Mouse (Mus musculus) kidney, adult 8-10 months (tissue): Measurements from ENCODE around the gene Gna12.

Experiments
- DNase-seq, 2 experiments: peaks; one replicate each; pipeline ENCODE4 v3.0.0; 2022

The Gna12 gene

GRCm38 (mm10) chr5:140827413-140827812 lies 2.8 kb downstream of the Gna12 start:
- no peak for DNase-seq

- DNase-seq = peak in 1 of 2 experiments; percentile 35
These were observed 3.4 kb downstream of the Gna12 start for GRCm38 (mm10) chr5:140826796-140827195.

GRCm38 (mm10) chr5:140826118-140826517 lies 4.1 kb downstream of the Gna12 start:
- DNase-seq = no peak

GRCm38 (mm10) chr5:140824126-140824525 lies 6.1 kb downstream of the Gna12 start:
- DNase-seq = peak in 1 of 2 experiments; percentile 2

- peak in 1 of 2 experiments; percentile 22 for DNase-seq
These were observed 6.8 kb downstream of the Gna12 start for GRCm38 (mm10) chr5:140823386-140823785.

DNA sequence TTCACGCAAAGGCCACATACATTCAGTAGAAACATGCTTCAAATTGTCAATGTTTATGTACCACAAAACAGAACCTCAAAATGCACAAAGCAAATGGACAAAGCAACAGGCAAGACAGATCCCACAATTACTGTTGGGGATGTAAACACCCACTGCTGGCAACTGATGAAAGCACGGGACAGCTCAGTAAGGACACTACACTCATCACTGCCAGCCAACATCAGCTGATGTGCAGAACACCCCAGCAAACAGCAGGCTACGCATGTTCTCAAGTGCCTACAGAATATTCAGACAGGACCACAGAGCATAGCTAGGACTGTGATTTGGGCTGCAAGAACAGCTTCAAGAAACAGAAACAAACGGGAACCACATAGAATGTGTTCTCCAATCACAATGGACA lies 8.3 kb downstream of the Gna12 start:
- DNase-seq = peak in 1 of 2 experiments; percentile 1

DNA sequence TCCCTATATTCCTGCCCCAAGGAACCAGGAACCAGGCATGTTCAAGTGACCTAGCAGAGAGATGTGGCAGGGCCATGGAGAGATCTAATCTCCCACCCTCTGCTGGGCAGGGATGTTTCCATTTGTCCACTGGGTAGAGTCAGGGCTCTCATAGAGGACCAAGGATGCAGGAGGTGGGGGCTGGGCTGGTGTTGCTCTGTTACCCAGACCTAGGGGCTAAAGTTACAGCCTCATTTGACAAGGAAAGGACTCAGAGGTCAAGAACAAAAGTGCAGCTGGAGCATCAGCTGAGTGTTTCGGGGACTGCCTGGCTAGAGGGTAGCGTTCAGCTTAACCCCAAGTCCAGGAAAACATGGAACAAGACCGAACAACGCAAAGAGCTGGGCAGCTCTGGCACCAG lies 9.7 kb downstream of the Gna12 start:
- no peak for DNase-seq

- no peak for DNase-seq
These were observed 10.6 kb downstream of the Gna12 start for GRCm38 (mm10) chr5:140819594-140819993.

- DNase-seq = no peak
These were observed 11.7 kb downstream of the Gna12 start for GRCm38 (mm10) chr5:140818482-140819076.

DNA sequence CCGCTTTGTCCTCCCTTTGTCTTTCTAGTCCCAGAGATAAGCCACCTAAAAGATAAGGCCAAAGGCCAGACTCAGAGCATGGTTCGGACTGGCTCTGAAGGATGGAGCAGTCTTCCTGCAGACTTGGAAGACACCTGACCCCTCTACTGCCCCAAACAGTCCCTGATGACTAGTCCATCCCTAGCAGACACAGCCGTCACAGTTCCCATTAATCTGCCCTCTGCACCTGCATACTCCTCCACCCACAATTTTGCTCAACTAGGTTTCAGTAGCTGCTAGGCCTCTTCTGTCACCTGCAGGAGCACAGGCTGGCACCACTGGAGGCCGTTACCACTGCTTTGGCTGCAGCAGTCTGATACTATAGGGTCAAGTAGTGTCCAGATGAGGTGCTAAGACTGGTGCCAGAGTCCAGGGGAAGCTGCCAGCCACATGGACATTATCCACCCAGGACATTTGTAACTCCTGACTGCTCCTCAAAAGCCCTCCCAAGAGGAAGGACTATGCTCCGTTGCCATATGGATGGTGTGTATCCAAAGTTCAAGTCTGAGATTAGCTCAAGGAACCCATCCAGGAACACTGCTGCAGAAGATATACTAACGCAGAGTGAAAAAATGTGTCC lies 13.2 kb downstream of the Gna12 start:
- peak in 1 of 2 experiments; percentile 50 for DNase-seq

DNA sequence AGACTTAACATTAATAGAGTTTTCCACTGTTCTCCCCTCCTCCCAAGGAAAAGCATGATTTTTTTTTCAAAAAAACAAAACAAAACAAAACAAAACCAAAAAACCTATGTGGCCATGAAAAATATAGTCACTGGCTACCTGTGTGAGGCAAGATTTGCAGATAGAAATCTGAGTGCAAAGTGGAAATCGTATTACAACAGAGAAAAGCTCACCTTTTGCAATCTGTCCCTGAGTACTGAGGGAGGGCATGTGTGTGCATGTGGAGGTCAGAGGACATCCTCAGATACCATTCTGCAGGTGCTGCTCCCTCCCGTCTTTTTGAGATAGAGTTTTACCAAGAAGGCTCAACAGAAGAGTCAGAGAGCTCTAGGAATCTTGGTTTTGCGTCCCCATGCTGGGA lies 14.2 kb downstream of the Gna12 start:
- no peak for DNase-seq

DNA sequence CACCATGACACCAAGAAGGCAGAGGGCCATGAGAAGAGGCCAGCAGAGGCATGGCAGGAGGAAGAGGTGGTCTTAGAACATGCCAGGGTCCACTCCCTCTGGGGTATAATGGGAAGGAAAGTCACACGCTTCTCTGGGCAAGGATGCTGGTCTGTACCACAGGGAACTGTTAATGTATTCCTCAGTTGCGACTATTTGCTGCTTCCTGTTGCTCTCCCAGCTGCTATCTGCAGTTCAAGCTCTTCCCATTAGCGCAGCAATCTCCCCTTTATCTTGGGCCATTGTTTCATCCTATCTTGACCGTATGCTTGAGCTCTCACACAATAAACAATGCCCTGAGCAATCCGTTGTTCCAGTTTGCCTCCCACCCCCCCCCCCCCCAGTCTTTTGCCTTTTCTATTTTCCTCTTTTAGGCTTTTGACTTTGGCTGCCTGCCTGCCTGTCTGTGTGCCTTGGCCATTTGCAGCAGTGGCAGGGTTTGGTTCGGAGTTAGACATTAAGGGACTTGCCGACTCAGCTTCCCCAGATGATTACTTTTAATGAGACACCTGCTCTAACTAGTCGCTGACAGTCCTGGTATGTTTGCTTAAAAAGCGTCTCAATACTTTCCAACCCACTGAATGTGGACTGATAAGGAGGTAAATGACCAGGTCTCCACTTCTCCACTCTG lies 15.0 kb downstream of the Gna12 start:
- DNase-seq = peak; percentile 87 to 88

DNA sequence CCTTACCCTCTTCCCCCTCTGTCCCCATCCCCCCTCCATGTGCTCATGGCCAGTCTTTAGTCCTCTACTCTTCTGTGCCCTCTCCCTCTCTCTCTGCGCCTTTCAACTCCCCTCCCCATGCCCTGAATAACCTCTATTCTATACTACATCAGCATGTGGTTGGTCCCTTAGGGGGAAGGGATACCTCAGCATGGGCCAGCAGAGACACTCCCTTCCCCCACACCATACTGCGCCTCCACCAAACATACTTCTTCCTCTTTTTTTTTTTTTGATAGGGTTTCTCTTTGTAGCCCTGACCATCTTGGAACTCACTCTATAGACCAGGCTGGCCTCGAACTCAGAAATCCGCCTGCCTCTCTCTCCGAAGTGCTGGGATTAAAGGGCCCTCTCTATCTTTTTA lies 15.8 kb downstream of the Gna12 start:
- no peak for DNase-seq

DNA sequence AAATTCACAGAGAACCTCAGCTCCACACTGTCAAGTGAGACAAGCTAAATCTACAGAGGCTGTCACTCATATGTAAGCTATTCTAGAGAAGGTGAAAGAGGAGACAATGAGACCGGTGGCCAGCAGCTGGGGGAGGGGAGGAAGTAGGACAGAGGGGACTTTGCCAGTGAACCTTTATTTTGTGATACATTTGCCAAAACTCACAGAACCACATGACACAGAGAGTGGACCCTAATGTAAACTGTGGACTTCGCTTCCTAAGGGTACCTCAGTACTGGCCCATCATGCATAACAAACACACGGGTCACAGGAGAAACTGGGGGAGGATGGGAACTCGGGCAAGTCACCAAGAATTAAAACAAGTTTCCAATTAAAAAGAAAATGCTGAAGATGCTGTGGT lies 17.5 kb downstream of the Gna12 start:
- DNase-seq = peak; percentile 82 to 92

GRCm38 (mm10) chr5:140812063-140812462 lies 18.2 kb downstream of the Gna12 start:
- no peak for DNase-seq

DNA sequence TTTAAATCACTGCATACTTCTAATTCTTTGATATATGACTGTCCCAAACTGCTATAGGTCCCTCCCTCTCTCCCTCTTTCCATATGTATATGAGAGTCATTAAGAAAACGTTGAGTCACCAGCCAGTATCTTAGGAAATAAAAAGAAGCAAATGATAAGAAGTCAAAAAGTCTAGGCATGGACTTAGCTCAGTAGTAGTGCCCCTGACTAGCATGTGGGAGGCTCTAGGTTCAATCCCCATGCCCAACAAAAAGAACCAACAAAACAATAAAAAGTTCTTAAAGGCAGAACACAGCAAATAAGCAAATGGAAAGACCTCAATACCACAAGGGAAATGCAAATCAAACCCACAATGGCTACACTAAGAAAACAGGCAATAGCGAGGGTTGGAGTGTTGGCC lies 18.8 kb downstream of the Gna12 start:
- no peak for DNase-seq

- DNase-seq = no peak
These were observed 23.3 kb downstream of the Gna12 start for GRCm38 (mm10) chr5:140806939-140807338.

GRCm38 (mm10) chr5:140806252-140806651 lies 24.0 kb downstream of the Gna12 start:
- DNase-seq = no peak

DNA sequence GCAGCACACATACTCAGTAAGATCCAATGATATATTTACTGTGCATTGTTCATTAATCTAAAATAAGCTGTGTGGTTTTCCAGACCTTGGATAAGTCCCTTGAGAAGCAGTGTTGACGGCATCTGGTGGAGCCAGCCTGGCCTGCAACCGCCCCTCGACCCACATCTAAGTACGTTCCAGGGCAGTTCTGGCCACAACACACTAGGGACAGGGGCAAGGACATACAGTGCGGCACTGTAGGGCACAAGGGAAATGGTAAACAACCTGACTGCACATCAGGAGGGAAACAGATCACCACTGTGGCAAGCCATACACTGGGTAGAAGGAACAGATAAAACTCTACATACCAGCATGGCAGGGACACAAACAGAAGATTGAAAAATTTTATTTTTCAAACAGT lies 28.4 kb downstream of the Gna12 start:
- DNase-seq = no peak

- DNase-seq = no peak
These were observed 29.8 kb downstream of the Gna12 start for GRCm38 (mm10) chr5:140800288-140800923.

- DNase-seq = no peak
These were observed 31.0 kb downstream of the Gna12 start for GRCm38 (mm10) chr5:140799190-140799589.

DNA sequence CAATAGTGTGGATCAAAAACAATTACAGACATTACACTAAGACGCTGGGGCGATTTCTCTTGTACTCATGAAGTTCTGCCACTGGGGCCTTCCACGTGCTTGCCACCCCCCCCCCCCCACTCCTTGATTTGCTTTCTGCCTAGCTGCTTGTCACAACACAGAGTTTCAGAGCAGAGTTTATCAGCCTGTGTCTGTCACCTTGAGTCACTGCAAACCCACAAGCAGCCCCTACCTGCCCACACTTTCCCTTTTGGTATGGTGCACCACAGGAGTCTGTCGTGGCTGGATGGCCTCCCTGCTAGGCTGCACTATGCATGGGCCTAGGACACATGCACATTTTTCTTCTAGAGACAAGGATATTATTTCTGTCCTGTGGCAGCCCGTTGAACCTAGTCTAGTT lies 31.5 kb downstream of the Gna12 start:
- DNase-seq = no peak

GRCm38 (mm10) chr5:140798158-140798557 lies 32.1 kb downstream of the Gna12 start:
- peak in 1 of 2 experiments; percentile 41 for DNase-seq

DNA sequence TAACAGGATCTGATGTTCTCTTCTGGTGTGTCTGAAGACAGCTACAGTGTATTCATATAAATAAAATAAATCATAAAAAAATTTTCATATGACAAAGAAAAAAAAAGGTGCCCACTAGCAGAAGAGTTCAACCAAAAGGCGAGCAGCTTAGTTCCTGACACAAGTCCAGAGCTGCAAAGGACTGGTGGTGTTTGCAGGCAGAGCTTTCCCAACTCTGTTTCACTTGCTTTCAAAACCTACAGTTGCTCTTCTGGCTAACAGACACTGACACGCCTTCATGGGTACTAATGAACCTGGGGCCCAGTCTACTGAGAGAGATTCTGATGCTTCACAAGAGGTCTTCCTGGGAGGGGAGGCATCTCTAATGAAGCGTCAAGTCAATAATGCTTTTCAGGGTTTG lies 34.2 kb downstream of the Gna12 start:
- DNase-seq = no peak
